Mouse (Mus musculus): ENCODE measurements around the gene Cops7b. TPM values are rescaled to one million over a fixed set of nuclear protein-coding genes. Genes with fewer than 3 reads are reported as not detected.

Gene Cops7b
- polyA plus RNA-seq, 1 experiment, result 18.4 TPM

DNA sequence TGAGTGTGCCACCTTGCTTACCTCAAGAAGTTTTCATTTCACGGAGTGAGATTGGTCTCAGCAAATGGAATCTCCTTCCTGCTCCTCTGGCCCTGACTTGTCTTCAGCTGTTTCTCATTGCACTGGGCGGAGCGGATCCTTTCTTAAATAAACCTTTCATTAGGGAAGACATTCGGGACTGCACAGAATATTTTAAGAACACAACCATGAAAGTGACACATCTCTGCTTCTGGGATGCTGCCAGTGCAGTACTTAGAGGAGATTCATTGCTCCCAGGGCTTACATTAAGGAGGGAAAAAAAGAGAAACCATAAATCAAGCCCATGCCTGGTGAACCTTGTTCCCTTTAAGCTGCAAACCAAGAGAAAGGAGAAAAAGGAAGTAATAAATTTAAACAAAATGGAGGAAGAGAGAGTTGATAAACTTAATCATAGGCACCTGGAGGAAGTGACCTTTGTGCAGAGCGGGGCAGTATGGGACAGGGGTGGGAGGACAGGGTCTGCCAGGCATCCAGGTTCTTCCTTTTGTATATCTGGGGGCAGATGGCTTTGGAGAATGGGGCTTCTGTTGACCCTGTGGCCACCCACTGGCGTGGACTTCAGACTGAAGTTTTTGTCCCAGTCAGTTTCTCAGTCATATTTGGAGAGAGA, 50.2 kb downstream of the Cops7b start:
- Histone ChIP-seq H3K36me3 (ENCODE audit: control insufficient read depth, insufficient read depth, low read length) (no peaks in the 10 kb centered on the region), H3K4me3 (ENCODE audit: low read depth, low read length) (no peak overlapping the region), H3K27ac (ENCODE audit: insufficient read depth, low read depth, low read length) (peak overlapping the region; percentile 50), H3K4me1 (ENCODE audit: control insufficient read depth, insufficient read depth, insufficient read length, low read length) (peaks cover 22% of the 10 kb centered on the region; the same call in 1 of the 2 replicates), H3K27me3 (ENCODE audit: control insufficient read depth, insufficient read depth, low read length) (no peaks in the 10 kb centered on the region)
- WGBS, result 19% methylated on average over 6 of the region's 6 CpGs
- TF ChIP-seq POLR2A (IDR thresholded peaks at IDR 0.05; ENCODE audit: low read depth, low read length) (no peak), CTCF (IDR thresholded peaks at IDR 0.05; ENCODE audit: extremely low read depth, insufficient read length, insufficient replicate concordance, low read depth, low read length) (no peak)

DNA sequence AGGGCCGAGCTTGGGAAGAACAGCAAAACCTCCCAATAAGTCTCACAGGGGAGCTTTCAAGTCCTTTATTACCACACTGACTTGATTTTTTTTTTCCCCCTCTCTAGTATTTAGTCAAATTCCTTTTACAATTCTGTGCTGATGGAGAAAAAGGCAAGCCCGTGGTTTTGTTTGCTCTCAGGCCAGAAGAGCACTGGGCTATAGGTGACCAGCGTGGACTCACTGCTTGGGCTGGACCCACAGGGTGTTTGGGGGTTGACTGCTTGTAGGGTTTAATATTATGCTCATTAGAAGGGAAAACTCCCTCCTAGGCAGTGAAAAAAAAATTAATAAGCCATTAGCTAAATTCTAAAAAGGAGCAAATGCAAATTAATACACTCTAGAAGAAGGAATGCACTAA, 50.7 kb downstream of the Cops7b start:
- Histone ChIP-seq H3K4me3 (ENCODE audit: low read depth, low read length) (no peak overlapping the region), H3K4me1 (ENCODE audit: control insufficient read depth, insufficient read depth, insufficient read length, low read length) (peaks cover 17% of the 10 kb centered on the region; the same call in 1 of the 2 replicates), H3K27ac (ENCODE audit: insufficient read depth, low read depth, low read length) (no peak overlapping the region), H3K27me3 (ENCODE audit: control insufficient read depth, insufficient read depth, low read length) (no peaks in the 10 kb centered on the region), H3K36me3 (ENCODE audit: control insufficient read depth, insufficient read depth, low read length) (no peaks in the 10 kb centered on the region)
- WGBS, result 53% methylated on average over 3 of the region's 3 CpGs
- TF ChIP-seq CTCF (IDR thresholded peaks at IDR 0.05; ENCODE audit: extremely low read depth, insufficient read length, insufficient replicate concordance, low read depth, low read length) (no peak), POLR2A (IDR thresholded peaks at IDR 0.05; ENCODE audit: low read depth, low read length) (no peak)

DNA sequence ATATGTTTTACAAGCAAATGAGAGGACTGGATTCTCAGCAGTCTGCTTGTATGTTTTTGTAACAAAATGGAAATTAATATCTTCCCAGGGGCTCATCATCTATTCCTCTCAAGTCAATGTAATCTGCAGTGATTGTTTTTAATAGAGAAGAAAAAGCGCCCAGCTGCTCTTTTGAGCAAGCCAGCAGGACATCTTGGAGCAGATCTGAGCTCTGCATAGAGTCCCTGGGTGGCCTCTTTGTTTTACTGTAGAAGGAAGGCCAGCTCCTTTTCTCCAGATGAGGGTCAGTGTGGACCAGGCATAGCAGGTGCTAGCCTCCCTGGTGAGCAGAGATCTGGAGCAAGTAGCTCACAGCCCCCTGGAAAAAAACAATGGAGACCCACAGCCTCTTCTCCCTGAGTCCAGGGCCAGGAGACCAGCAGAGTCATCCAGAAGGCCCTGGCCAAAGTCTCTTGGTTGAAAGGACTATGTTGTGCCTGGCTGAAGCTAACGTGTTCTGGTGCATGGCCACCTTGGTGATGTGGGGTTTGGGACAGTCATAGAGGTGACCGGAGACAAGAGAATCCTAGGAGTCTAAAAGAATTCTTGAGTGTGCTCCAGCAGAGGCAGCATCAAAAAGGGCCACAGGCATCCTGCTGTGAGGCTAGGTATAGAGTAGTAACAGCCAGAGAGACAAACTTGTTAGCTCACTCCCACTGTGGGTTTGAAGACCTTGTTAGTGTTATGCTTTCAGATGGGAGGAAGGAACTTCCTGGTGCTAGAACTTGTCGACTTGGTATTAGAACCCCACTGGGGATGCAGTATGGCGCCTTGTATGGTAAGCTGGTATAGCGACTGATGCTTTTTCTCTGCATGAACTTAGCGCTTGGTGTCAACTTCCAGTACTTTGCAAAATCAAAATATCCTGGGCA, 51.4 kb downstream of the Cops7b start:
- Histone ChIP-seq H3K4me3 (ENCODE audit: low read depth, low read length) (no peak overlapping the region), H3K36me3 (ENCODE audit: control insufficient read depth, insufficient read depth, low read length) (no peaks in the 10 kb centered on the region), H3K27ac (ENCODE audit: insufficient read depth, low read depth, low read length) (no peak overlapping the region), H3K27me3 (ENCODE audit: control insufficient read depth, insufficient read depth, low read length) (no peaks in the 10 kb centered on the region), H3K4me1 (ENCODE audit: control insufficient read depth, insufficient read depth, insufficient read length, low read length) (peaks cover 14% of the 10 kb centered on the region; the same call in 1 of the 2 replicates)
- WGBS, result 83% methylated on average over 7 of the region's 7 CpGs
- no peak for TF ChIP-seq CTCF (IDR thresholded peaks at IDR 0.05; ENCODE audit: extremely low read depth, insufficient read length, insufficient replicate concordance, low read depth, low read length)
- no peak for TF ChIP-seq POLR2A (IDR thresholded peaks at IDR 0.05; ENCODE audit: low read depth, low read length)

DNA sequence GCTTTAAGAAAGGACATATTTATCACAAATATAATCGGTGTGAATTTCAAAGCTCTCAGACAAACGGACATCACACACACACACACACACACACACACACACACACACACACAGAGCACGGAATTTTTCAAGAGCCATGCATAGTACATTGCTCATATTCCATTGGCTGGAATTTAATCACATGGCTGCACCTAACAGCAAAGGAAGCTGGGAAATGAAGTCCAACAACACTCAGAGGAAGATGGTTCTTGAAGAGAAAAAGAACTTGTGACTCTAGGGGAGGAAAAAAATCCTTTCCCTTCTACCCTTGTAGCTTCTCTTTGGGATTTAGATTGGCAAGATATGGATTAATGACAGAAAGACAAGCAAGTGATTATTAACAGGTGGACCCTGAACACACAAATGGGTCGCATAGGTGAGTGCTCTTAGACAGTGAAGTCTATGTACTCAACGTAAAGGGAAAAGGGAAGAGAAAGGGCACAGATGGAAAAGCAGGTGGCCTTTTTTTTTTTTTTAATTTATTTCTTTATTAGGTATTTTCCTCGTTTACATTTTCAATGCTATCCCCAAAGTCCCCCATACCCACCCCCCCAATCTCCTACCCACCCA, 52.2 kb downstream of the Cops7b start:
- peaks cover 14% of the 10 kb centered on the region; the same call in 1 of the 2 replicates for H3K4me1 ChIP-seq (ENCODE audit: control insufficient read depth, insufficient read depth, insufficient read length, low read length)
- WGBS, result 68% methylated on average over 6 of the region's 6 CpGs
- no peak overlapping the region for H3K27ac ChIP-seq (ENCODE audit: insufficient read depth, low read depth, low read length)
- no peaks in the 10 kb centered on the region for H3K27me3 ChIP-seq (ENCODE audit: control insufficient read depth, insufficient read depth, low read length)
- no peak overlapping the region for H3K4me3 ChIP-seq (ENCODE audit: low read depth, low read length)
- TF ChIP-seq POLR2A (IDR thresholded peaks at IDR 0.05; ENCODE audit: low read depth, low read length), result no peak
- no peak for TF ChIP-seq CTCF (IDR thresholded peaks at IDR 0.05; ENCODE audit: extremely low read depth, insufficient read length, insufficient replicate concordance, low read depth, low read length)
- H3K36me3 ChIP-seq (ENCODE audit: control insufficient read depth, insufficient read depth, low read length), result no peaks in the 10 kb centered on the region

DNA sequence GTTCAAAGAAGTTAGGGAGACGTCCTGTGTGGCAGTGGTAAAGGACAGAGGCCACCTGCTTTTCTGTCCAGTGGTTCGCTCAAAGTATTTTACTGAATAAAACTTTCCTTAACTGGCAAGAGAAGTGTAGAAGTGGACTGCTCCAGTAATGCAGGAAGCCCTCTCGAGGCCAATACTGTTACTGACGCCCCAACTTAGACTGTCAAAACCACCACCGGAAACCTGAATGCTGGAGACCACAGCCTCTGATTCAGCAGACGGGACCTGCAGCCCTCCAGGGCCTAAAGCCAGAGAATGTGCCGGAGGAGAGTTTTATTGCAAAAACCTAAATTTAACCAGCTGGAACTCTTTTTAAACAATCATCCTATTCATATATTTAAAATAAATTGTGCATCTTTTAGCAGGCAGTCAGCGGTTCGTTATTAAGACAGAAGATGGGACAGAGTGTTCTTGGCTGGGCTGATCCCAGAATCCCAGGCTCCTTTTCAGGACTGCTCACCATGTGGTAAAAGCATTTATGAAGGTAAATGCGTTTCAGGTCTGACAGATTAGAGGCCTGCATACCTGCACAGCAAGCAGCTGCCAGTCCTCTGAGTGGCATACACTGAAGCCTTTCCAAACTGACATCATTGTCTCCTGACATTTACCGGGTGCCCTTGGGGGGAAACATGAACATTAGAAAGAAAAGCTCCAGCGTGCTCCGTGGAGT, 60.6 kb downstream of the Cops7b start:
- H3K4me3 ChIP-seq (ENCODE audit: low read depth, low read length), result no peak overlapping the region
- H3K27me3 ChIP-seq (ENCODE audit: control insufficient read depth, insufficient read depth, low read length), result no peaks in the 10 kb centered on the region
- H3K4me1 ChIP-seq (ENCODE audit: control insufficient read depth, insufficient read depth, insufficient read length, low read length), result peaks cover 2% of the 10 kb centered on the region; the same call in 1 of the 2 replicates
- H3K27ac ChIP-seq (ENCODE audit: insufficient read depth, low read depth, low read length), result no peak overlapping the region
- WGBS, result 67% methylated on average over 13 of the region's 13 CpGs
- H3K36me3 ChIP-seq (ENCODE audit: control insufficient read depth, insufficient read depth, low read length), result no peaks in the 10 kb centered on the region
- TF ChIP-seq CTCF (IDR thresholded peaks at IDR 0.05; ENCODE audit: extremely low read depth, insufficient read length, insufficient replicate concordance, low read depth, low read length), result no peak
- TF ChIP-seq POLR2A (IDR thresholded peaks at IDR 0.05; ENCODE audit: low read depth, low read length), result no peak

DNA sequence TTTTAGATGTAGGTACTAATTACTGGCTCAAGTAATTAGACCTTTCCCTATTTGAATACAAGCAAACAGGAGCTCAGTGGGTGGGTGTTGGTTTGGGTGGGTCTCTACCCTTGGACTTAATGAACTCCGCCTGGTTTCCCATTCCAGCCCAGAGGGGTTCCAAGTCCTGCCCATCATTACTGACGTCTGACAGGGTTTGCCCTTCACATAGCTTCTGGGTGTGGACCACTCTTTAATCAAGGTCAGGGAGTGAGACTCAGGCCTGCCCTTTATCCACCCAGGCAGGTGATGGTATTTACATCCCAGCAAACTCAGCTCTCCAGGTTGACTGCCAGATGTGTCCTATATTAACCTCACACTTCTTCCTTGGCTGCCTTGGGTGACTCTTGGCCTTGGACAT, 64.8 kb downstream of the Cops7b start:
- Histone ChIP-seq H3K27me3 (ENCODE audit: control insufficient read depth, insufficient read depth, low read length) (no peaks in the 10 kb centered on the region), H3K27ac (ENCODE audit: insufficient read depth, low read depth, low read length) (no peak overlapping the region), H3K4me1 (ENCODE audit: control insufficient read depth, insufficient read depth, insufficient read length, low read length) (peaks cover 2% of the 10 kb centered on the region; the same call in 1 of the 2 replicates), H3K36me3 (ENCODE audit: control insufficient read depth, insufficient read depth, low read length) (no peaks in the 10 kb centered on the region), H3K4me3 (ENCODE audit: low read depth, low read length) (no peak overlapping the region)
- WGBS, result 55% methylated on average over 2 of the region's 2 CpGs
- no peak for TF ChIP-seq POLR2A (IDR thresholded peaks at IDR 0.05; ENCODE audit: low read depth, low read length)
- no peak for TF ChIP-seq CTCF (IDR thresholded peaks at IDR 0.05; ENCODE audit: extremely low read depth, insufficient read length, insufficient replicate concordance, low read depth, low read length)
